Mouse (Mus musculus) c-Kit-positive CD71-negative TER-119-negative erythroid progenitor cells, embryonic 14.5 days (primary cell): ENCODE data around the gene Prr5.

ENCODE experiments used
- DNase-seq: peaks from one replicate; pipeline ENCODE4 v3.0.0-alpha.2; 2013; ENCODE audit warnings: low read depth

The Prr5 gene

GRCm38 (mm10) chr15:84657384-84658064, 11.9 kb upstream of the Prr5 start:
- DNase-seq: no peak

GRCm38 (mm10) chr15:84658655-84659054, 10.8 kb upstream of the Prr5 start:
- DNase-seq: no peak

GRCm38 (mm10) chr15:84659856-84660255, 9.6 kb upstream of the Prr5 start:
- DNase-seq: no peak

GRCm38 (mm10) chr15:84661274-84661673, 8.1 kb upstream of the Prr5 start:
- DNase-seq: no peak

- peak; percentile 53 for DNase-seq
Observed at GRCm38 (mm10) chr15:84662952-84663684, 6.3 kb upstream of the Prr5 start.

GRCm38 (mm10) chr15:84663685-84664060, 5.7 kb upstream of the Prr5 start:
- no peak for DNase-seq

- DNase-seq: no peak
Observed at GRCm38 (mm10) chr15:84664542-84665460, 4.6 kb upstream of the Prr5 start.

- DNase-seq: no peak
Observed at GRCm38 (mm10) chr15:84665662-84666061, 3.8 kb upstream of the Prr5 start.

- no peak for DNase-seq
Observed at GRCm38 (mm10) chr15:84666065-84666464, 3.4 kb upstream of the Prr5 start.

- no peak for DNase-seq
Observed at GRCm38 (mm10) chr15:84667601-84668000, 1.8 kb upstream of the Prr5 start.

GRCm38 (mm10) chr15:84669771-84670656, 594 bp downstream of the Prr5 start:
- no peak for DNase-seq

- DNase-seq: no peak
Observed at GRCm38 (mm10) chr15:84670657-84671055, 1.2 kb downstream of the Prr5 start.

GRCm38 (mm10) chr15:84671401-84672307, 2.2 kb downstream of the Prr5 start:
- no peak for DNase-seq

- no peak for DNase-seq
Observed at GRCm38 (mm10) chr15:84672308-84672615, 2.8 kb downstream of the Prr5 start.

- DNase-seq: no peak
Observed at GRCm38 (mm10) chr15:84672616-84673015, 3.2 kb downstream of the Prr5 start.

GRCm38 (mm10) chr15:84674329-84675067, 5.1 kb downstream of the Prr5 start:
- DNase-seq: no peak

- no peak for DNase-seq
Observed at GRCm38 (mm10) chr15:84675317-84675716, 5.9 kb downstream of the Prr5 start.

- no peak for DNase-seq
Observed at GRCm38 (mm10) chr15:84677943-84678342, 8.5 kb downstream of the Prr5 start.

- no peak for DNase-seq
Observed at GRCm38 (mm10) chr15:84679090-84679489, 9.7 kb downstream of the Prr5 start.

- DNase-seq: no peak
Observed at GRCm38 (mm10) chr15:84679794-84680193, 10.4 kb downstream of the Prr5 start.
